Mouse (Mus musculus) liver, adult 2 months (tissue): ENCODE results near the gene Txnrd3. TPM values are rescaled to one million over a fixed set of nuclear protein-coding genes. Genes with fewer than 3 reads are reported as not detected.

Source experiments
- DNase-seq: peaks from one replicate; pipeline ENCODE4 v3.0.0-alpha.2; 2011; ENCODE audit warnings: low read depth, low spot score; ENCODE audit errors: extremely low read depth
- H3K27ac ChIP-seq: fragments of 200-500 bp; replicated peaks from 2 replicates; pipeline ENCODE4 v1.5.1; 2012; ENCODE audit warnings: low read depth, mild to moderate bottlenecking, control low read depth, inconsistent platforms, low read length; ENCODE audit not compliant: insufficient read depth
- H3K27me3 ChIP-seq: fragments of 200-500 bp; 2 replicates; pipeline ENCODE4 v1.6.1; 2012; ENCODE audit warnings: mild to moderate bottlenecking, moderate library complexity, low read length, inconsistent platforms; ENCODE audit not compliant: control insufficient read depth, insufficient read depth
- H3K36me3 ChIP-seq: fragments of 200-500 bp; 2 replicates; pipeline ENCODE4 v1.6.1; 2012; ENCODE audit warnings: low read length, inconsistent platforms; ENCODE audit not compliant: control insufficient read depth, insufficient read depth
- H3K4me1 ChIP-seq: fragments of 200-500 bp; 2 replicates; pipeline ENCODE4 v1.6.1; 2011; ENCODE audit warnings: low read length; ENCODE audit not compliant: control insufficient read depth, insufficient read depth
- H3K4me3 ChIP-seq: fragments of 200-500 bp; 2 replicates; pipeline ENCODE4 v1.5.1; 2011; ENCODE audit warnings: low read depth, mild to moderate bottlenecking, control low read depth, low read length, moderate library complexity; ENCODE audit not compliant: insufficient read depth
- H3K79me2 ChIP-seq: fragments of 200-500 bp; 2 replicates; pipeline ENCODE4 v1.6.1; 2012; ENCODE audit warnings: inconsistent platforms, mild to moderate bottlenecking, low read length, moderate library complexity; ENCODE audit not compliant: control insufficient read depth, insufficient read depth
- H3K9ac ChIP-seq: fragments of 200-500 bp; 2 replicates; pipeline ENCODE4 v1.6.1; 2012; ENCODE audit warnings: low read depth, mild to moderate bottlenecking, control low read depth, inconsistent platforms, low read length
- CTCF ChIP-seq: fragments of 200-500 bp; IDR thresholded peaks from 2 replicates; pipeline ENCODE4 v1.5.1; 2011; ENCODE audit warnings: low read depth, low read length, control low read depth
- POLR2A ChIP-seq: fragments of 200-500 bp; IDR thresholded peaks from 2 replicates; pipeline ENCODE4 v1.6.1; 2011; ENCODE audit warnings: low read length, control low read depth; ENCODE audit not compliant: insufficient read depth; ENCODE audit errors: extremely low read depth
- WGBS: fragments of 180-500 bp; shearing (Covaris S2); methylation state at CpG from one replicate; pipeline ENCODE4 v1.1.7; 2018; 5-methylcytosine and 5-hydroxymethylcytosine counted together
- polyA plus RNA-seq: library from polyadenylated mRNA; depleted of rRNA; stranded (reverse); fragments of >200 nt; gene quantifications from 2 replicates; pipeline ENCODE4 v1.2.3, GENCODE M21; 2012; rRNA removed
- total RNA-seq: library from RNA; depleted of rRNA; stranded (reverse); fragments of >200 nt; gene quantifications from 2 replicates; pipeline ENCODE4 v1.2.3, GENCODE M21; 2014; rRNA removed

Txnrd3 gene
- total RNA-seq (5.6 and 6.4 TPM in 2 replicates), polyA plus RNA-seq (4.8 and 5.7 TPM in 2 replicates)

DNA sequence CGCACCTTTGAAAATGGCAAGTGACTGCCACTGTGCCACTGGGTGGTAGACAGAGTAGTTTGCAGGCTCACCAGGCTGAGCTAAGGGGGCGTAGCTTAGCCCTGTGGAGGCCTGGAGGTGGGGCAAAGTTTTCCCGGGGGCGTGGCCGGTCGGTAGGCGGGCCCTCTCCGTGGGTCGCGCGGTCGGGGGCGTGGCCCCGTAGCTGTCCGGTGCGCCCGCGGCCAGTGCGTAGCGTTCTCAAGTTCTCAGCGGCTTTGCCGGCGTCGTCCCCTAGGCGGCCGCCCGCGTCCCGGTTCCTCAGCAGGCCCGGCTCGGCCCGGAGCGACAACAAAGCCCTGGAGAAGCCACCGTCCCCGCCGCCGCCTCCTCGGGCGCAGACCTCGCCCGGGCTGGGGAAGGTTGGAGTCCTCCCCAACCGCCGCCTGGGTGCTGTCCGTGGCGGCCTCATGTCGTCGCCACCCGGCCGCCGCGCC lies at the start of gene Txnrd3:
TSS of gene Txnrd3 (plus strand) at position 191 of the 473 bp plus-strand sequence.
- TF ChIP-seq CTCF, result peak; percentile 4; the same call in 1 of the 2 replicates
- 0 out of 2 replicates have a peak, but pooled peaks have one; percentile 22 for TF ChIP-seq POLR2A
- Histone ChIP-seq H3K9ac (peak within 1 kb of the TSS; percentile 72), H3K36me3 (no peaks in the 10 kb centered on the region), H3K27me3 (no peaks in the 10 kb centered on the region), H3K4me1 (no peaks in the 10 kb centered on the region), H3K27ac (peak within 1 kb of the TSS; percentile 74), H3K79me2 (no peaks in the 10 kb centered on the region), H3K4me3 (peak within 1 kb of the TSS; percentile 59)
- peak; percentile 76 for DNase-seq
- under 1% methylated on average over 47 of the region's 51 CpGs for WGBS

GRCm38 (mm10) chr6:89595018-89595776 lies 48.6 kb upstream of the Txnrd3 start, which contains the start of gene Chchd6:
TSS of gene Chchd6 (minus strand) at chr6:89595652.
- Histone ChIP-seq H3K9ac (peak within 1 kb of the TSS; percentile 57), H3K4me1 (no peaks in the 10 kb centered on the region), H3K27ac (no peak within 1 kb of the TSS), H3K79me2 (no peaks in the 10 kb centered on the region), H3K27me3 (no peaks in the 10 kb centered on the region), H3K36me3 (no peaks in the 10 kb centered on the region), H3K4me3 (peak within 1 kb of the TSS; percentile 52)
- peak; percentile 82 for DNase-seq
- no peak for TF ChIP-seq CTCF
- no peak for TF ChIP-seq POLR2A
- under 1% methylated on average over 56 of the region's 56 CpGs for WGBS

DNA sequence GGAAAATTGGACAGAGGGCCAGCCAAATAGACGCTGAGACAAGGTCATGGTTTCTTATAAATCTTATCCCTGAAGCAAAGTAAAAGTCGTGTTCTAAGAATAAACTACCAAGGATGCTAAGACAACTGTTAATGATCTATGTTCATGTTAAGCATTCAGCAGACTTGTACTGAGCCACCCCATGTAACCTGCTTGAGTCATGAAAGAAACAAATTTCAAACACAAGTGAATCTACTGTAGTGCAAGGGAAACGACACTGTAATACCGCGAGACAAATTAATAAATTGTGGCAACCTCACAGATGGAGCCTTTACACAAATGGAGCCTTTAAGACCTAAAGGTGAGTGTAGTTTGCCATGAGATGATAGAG lies 48.0 kb upstream of the Txnrd3 start:
- Histone ChIP-seq H3K4me1 (no peaks in the 10 kb centered on the region), H3K4me3 (no peak overlapping the region), H3K36me3 (no peaks in the 10 kb centered on the region), H3K79me2 (no peaks in the 10 kb centered on the region), H3K27ac (no peak overlapping the region), H3K27me3 (no peaks in the 10 kb centered on the region), H3K9ac (no peak overlapping the region)
- WGBS, result 28% methylated on average over 5 of the region's 5 CpGs
- no peak for TF ChIP-seq POLR2A
- TF ChIP-seq CTCF, result no peak
- DNase-seq, result no peak

- DNase-seq, result no peak
- Histone ChIP-seq H3K27ac (no peak overlapping the region), H3K9ac (no peak overlapping the region), H3K4me1 (no peaks in the 10 kb centered on the region), H3K79me2 (no peaks in the 10 kb centered on the region), H3K4me3 (no peak overlapping the region), H3K36me3 (no peaks in the 10 kb centered on the region), H3K27me3 (no peaks in the 10 kb centered on the region)
- TF ChIP-seq CTCF (no peak), POLR2A (no peak)
- 100% methylated on average over 1 of the region's 1 CpGs for WGBS
These were observed 47.3 kb upstream of the Txnrd3 start for GRCm38 (mm10) chr6:89596510-89596909.

DNA sequence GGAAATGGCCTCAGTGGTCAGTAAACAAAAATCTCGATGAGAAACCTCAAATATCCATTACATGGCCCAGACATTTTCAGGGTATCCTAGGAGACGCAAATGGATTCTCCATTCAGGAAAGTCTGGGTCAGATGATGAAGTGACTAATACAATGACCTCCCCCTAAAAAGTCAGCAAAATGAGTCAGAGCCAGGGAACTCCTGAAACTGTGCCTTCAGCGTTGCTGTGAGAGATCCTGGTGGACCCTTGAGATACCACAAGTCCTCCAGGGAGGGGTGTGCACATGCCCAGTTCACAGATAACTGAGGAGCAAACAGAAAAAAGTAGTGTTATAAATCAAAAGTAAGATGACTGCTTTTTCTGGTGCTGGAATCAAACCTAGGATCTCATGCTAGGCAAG lies 37.7 kb upstream of the Txnrd3 start:
- no peak overlapping the region for H3K27ac ChIP-seq
- 54% methylated on average over 3 of the region's 3 CpGs for WGBS
- no peak overlapping the region for H3K4me3 ChIP-seq
- H3K9ac ChIP-seq, result no peak overlapping the region
- no peaks in the 10 kb centered on the region for H3K79me2 ChIP-seq
- no peaks in the 10 kb centered on the region for H3K27me3 ChIP-seq
- DNase-seq, result no peak
- H3K4me1 ChIP-seq, result no peaks in the 10 kb centered on the region
- H3K36me3 ChIP-seq, result no peaks in the 10 kb centered on the region
- TF ChIP-seq CTCF, result no peak
- TF ChIP-seq POLR2A, result no peak

DNA sequence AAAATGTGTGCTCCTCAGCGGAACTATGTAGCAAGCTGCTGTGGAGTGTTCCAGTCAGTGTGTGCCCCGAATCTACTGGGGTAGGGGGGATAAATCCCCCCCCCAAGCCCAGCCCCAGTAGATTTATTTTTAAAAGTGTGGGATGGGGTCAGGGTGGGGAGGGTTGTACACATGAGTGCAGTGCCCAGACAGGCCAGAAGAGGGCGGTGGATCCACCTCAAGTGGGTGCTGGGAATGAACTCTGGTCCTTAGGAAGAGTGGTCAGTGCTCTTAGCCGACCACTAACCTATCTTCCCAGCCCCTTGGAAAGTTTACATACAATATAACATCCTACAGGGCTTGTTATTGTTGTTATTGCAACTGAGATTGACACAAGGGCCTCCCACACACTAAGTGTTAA lies 35.8 kb upstream of the Txnrd3 start:
- Histone ChIP-seq H3K9ac (no peak overlapping the region), H3K36me3 (no peaks in the 10 kb centered on the region), H3K4me1 (no peaks in the 10 kb centered on the region), H3K27ac (no peak overlapping the region), H3K79me2 (no peaks in the 10 kb centered on the region), H3K27me3 (no peaks in the 10 kb centered on the region), H3K4me3 (no peak overlapping the region)
- WGBS, result 53% methylated on average over 4 of the region's 4 CpGs
- TF ChIP-seq CTCF (peak; percentile 57), POLR2A (no peak)
- DNase-seq, result no peak
